Mouse (Mus musculus) bone marrow, adult 2 months (tissue): ENCODE data around the gene Ush2a.

Experiments
- CTCF ChIP-seq: fragments of 200-500 bp; IDR thresholded peaks from 2 replicates; pipeline ENCODE4 v1.5.1; 2011; ENCODE audit warnings: low read length, control low read depth; ENCODE audit not compliant: control insufficient read depth, insufficient read depth
- POLR2A ChIP-seq: fragments of 200-500 bp; IDR thresholded peaks from 2 replicates; pipeline ENCODE4 v1.6.1; 2011; ENCODE audit warnings: low read depth, mild to moderate bottlenecking, control low read depth, low read length, borderline replicate concordance; ENCODE audit not compliant: control insufficient read depth

GRCm38 (mm10) chr1:188385180-188385579, 123.4 kb downstream of the Ush2a start:
- TF ChIP-seq POLR2A = no peak
- no peak for TF ChIP-seq CTCF
